Mouse (Mus musculus) hindbrain, embryonic 16.5 days (tissue): ENCODE measurements around the gene Ypel5. TPM values are rescaled to one million over a fixed set of nuclear protein-coding genes. Genes with fewer than 3 reads are reported as not detected.
A peak's percentile ranks its signal among the peaks of the same experiment; 100 is the strongest.

Experiments used
- ATAC-seq: fragments of 200-750 bp; cut with Nextera tagmentation; 2 replicates; pipeline ENCODE4 v1.8.0; 2017; ENCODE audit warnings: moderate TSS enrichment, moderate library complexity
- H3K27ac ChIP-seq: fragments of 300-500 bp; sonication (generic); 2 replicates; pipeline ENCODE4 v1.5.1; 2014; ENCODE audit warnings: low read depth, mild to moderate bottlenecking, control low read depth, low read length, moderate library complexity
- H3K27me3 ChIP-seq: fragments of 300-500 bp; sonication (generic); replicated peaks from 2 replicates; pipeline ENCODE4 v1.6.1; 2014; ENCODE audit warnings: low read length; ENCODE audit not compliant: control insufficient read depth, insufficient read depth
- H3K36me3 ChIP-seq: fragments of 300-500 bp; sonication (generic); 2 replicates; pipeline ENCODE4 v1.6.1; 2014; ENCODE audit warnings: mild to moderate bottlenecking, low read length, moderate library complexity, mixed read lengths; ENCODE audit not compliant: control insufficient read depth, insufficient read depth
- H3K4me1 ChIP-seq: fragments of 300-500 bp; sonication (generic); 2 replicates; pipeline ENCODE4 v1.6.1; 2014; ENCODE audit warnings: low read depth, low read length; ENCODE audit not compliant: control insufficient read depth, insufficient read depth
- H3K4me2 ChIP-seq: fragments of 300-500 bp; sonication (generic); 2 replicates; pipeline ENCODE4 v1.6.1; 2014; ENCODE audit warnings: mild to moderate bottlenecking, low read length, control low read depth, moderate library complexity
- H3K4me3 ChIP-seq: fragments of 300-500 bp; sonication (generic); 2 replicates; pipeline ENCODE4 v1.5.1; 2014; ENCODE audit warnings: mild to moderate bottlenecking, low read length, control low read depth, moderate library complexity
- H3K9ac ChIP-seq: fragments of 300-500 bp; sonication (generic); 2 replicates; pipeline ENCODE4 v1.6.1; 2014; ENCODE audit warnings: low read depth, mild to moderate bottlenecking, control low read depth, low read length, moderate library complexity
- H3K9me3 ChIP-seq: fragments of 300-500 bp; sonication (generic); 2 replicates; pipeline ENCODE4 v1.6.1; 2014; ENCODE audit warnings: mild to moderate bottlenecking, low read length, moderate library complexity; ENCODE audit not compliant: control insufficient read depth
- WGBS: fragments of 180-500 bp; shearing (Covaris S2); extraction: QIAGEN DNeasy Blood & Tissue Kit; methylation state at CpG from one replicate; pipeline ENCODE4 v1.1.7; 2014; 5-methylcytosine and 5-hydroxymethylcytosine counted together
- polyA plus RNA-seq: library from polyadenylated mRNA; unstranded; fragments of >200 nt; fragmentation: Nextera tagmentation; extraction: Ambion mirVana; gene quantifications from 2 replicates; pipeline ENCODE4 v1.2.1, GENCODE M21; 2015

Ypel5 gene
- polyA plus RNA-seq, 1 experiment from 2014 or later, result 108 TPM

DNA sequence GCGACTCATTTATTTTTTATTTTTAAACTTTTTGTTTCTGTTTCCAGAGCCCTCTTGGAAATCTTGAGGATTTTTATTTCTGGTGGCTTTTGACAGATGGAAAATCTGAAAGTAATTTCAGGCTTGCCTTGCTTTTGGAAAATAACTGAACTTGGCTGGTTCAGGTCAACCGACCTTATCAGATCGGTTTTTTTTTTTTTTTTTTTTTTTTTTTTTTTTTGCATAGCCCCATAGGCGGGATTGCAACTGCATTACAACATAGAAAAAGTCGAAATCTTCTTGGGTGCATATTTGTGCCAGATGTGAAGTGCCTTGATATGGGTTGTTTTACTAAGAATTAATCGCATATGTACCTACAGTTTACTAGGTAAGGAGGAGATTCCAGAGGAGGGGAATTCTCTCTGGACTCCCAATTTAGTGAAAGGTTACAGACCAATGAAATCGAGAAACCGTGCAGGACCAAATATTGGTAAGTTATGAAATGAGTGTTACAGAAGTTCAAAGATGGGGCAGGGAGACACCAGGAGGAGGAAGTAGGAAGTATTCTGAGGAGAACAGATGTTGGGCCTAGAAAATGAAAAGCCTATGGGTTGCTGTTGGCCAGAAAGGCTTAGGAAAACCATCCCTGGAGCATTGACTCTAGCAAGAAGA, 1.7 kb downstream of the Ypel5 start:
- Histone ChIP-seq H3K4me1 (peaks cover 11% of the 10 kb centered on the region), H3K4me2 (peak overlapping the region; percentile 65), H3K27me3 (no peaks in the 10 kb centered on the region), H3K9ac (peak overlapping the region; percentile 97), H3K4me3 (peak overlapping the region; percentile 93), H3K9me3 (no peaks in the 10 kb centered on the region), H3K27ac (peak overlapping the region; percentile 99), H3K36me3 (no peaks in the 10 kb centered on the region)
- 24% methylated on average over 8 of the region's 8 CpGs for WGBS
- ATAC-seq, result no peak

DNA sequence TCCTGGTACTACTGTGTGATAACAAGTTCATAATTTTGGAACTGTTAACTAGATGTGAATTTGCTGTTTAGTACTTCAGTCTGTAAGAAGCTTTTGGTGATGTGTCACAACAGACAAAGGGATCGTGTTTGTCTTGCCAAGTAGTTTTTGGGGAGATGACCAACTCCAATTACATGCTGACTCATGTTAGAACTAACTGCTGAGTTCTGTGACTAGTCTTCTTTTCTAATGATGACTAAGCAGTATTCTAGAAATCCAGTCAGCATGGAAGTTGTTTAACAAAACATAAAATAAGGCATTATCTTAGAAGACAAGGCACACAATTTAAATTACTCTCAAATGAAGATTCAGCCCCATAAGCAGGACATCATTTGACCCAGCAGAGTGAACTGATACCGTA, 2.7 kb downstream of the Ypel5 start:
- H3K4me1 ChIP-seq, result peaks cover 11% of the 10 kb centered on the region
- no peaks in the 10 kb centered on the region for H3K27me3 ChIP-seq
- H3K36me3 ChIP-seq, result no peaks in the 10 kb centered on the region
- 91% methylated on average over 2 of the region's 2 CpGs for WGBS
- H3K9me3 ChIP-seq, result no peaks in the 10 kb centered on the region
- H3K4me2 ChIP-seq, result no peak overlapping the region
- no peak for ATAC-seq
- no peak overlapping the region for H3K9ac ChIP-seq
- H3K4me3 ChIP-seq, result no peak overlapping the region
- no peak overlapping the region for H3K27ac ChIP-seq

DNA sequence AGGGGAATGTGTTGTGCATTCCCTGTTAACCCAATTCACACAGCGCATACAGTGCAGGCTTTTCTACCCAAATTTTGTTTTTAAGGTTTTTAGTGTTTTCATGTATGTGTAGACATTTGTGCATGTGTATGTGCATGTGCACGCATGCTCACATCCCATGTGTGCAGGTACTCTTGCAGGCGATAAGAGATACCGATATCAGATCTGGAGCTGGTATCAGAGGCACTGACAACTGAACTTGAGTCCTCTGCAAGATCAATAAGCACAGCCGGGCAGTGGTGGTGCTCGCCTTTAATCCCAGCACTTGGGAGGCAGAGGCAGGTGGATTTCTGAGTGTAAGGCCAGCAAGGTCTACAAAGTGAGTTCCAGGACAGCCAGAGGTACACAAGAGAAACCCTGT, 8.1 kb downstream of the Ypel5 start:
- WGBS, result 97% methylated on average over 6 of the region's 6 CpGs
- no peak for ATAC-seq
- H3K4me1 ChIP-seq, result no peaks in the 10 kb centered on the region

DNA sequence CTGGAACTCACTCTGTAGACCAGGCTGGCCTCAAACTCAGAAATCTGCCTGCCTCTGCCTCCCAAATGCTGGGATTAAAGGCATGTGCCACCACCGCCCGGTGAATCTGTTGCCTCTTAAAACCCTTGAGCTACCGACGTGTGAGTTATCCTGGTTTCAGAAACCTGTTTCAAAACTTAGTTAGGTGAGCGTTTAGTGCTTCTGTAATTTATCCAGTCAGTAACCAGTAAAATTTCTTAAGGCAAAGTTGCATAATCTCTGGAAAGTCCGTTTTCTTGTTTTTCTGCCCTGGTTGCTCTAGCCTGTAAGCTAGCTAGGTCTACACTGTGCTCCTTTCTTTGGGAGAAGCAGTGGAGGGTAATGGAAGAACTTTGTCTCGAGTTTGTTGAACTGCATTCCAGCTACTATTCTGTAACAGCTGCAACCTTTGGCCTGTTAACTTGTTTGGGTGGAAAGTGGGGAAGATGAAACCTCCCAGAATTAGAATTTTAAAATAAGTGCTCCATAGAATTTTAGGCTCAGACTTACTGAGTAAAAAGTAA, 8.8 kb downstream of the Ypel5 start:
- Histone ChIP-seq H3K27me3 (no peaks in the 10 kb centered on the region), H3K9me3 (no peaks in the 10 kb centered on the region), H3K4me2 (no peak overlapping the region), H3K9ac (no peak overlapping the region), H3K4me3 (no peak overlapping the region), H3K27ac (no peak overlapping the region), H3K36me3 (peaks cover 9% of the 10 kb centered on the region; the same call in 1 of the 2 replicates), H3K4me1 (no peaks in the 10 kb centered on the region)
- ATAC-seq, result no peak
- 90% methylated on average over 7 of the region's 7 CpGs for WGBS

More for the DNA sequence above, 8.1 kb downstream of the Ypel5 start:
- Histone ChIP-seq H3K4me2 (no peak overlapping the region), H3K4me3 (no peak overlapping the region), H3K36me3 (peaks cover 9% of the 10 kb centered on the region; the same call in 1 of the 2 replicates), H3K27me3 (no peaks in the 10 kb centered on the region), H3K27ac (no peak overlapping the region), H3K9ac (no peak overlapping the region), H3K9me3 (no peaks in the 10 kb centered on the region)

DNA sequence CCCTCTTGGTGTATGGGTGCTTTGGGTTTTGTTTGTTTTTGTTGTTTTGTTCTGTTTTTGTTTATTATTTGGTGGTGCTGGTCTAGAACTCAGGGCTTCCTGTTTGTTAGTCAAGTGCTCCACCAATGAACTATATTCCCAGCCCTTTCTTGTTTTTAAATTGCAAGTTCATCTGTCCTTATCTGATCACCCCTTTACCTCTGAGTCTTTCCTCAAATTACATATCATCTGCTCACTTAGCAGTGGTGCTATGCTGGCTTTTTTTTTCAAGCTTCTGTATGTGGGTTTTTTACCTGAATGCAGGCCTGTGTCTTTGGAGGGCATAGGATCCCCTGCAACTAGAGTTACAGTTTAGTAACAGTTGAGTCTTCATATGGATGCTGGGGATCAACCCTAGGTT, 9.3 kb downstream of the Ypel5 start:
- H3K4me3 ChIP-seq, result no peak overlapping the region

DNA sequence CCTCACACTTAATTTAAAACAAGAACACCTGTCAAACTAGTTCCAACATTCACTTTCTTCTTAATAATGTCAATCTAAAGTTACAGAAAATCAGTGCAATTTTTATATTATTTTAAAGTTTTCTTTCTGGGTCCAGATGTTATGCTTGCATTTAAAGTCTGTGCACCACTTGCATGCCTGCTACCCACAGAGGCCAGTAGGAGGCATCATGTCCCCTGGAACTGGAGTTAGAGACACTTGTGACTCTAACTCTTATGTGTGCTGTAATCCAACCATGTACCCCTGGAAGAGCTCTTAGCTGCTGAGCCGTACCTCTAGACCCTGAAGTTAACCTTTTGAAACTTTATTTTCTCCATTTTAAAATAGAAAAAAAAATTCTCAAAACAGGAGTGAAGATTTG, 19.0 kb downstream of the Ypel5 start:
- no peaks in the 10 kb centered on the region for H3K27me3 ChIP-seq
- H3K4me2 ChIP-seq, result no peak overlapping the region
- no peaks in the 10 kb centered on the region for H3K9me3 ChIP-seq
- no peak overlapping the region for H3K9ac ChIP-seq
- H3K4me3 ChIP-seq, result no peak overlapping the region
- H3K36me3 ChIP-seq, result no peaks in the 10 kb centered on the region
- H3K4me1 ChIP-seq, result peaks cover 3% of the 10 kb centered on the region; the same call in 1 of the 2 replicates
- ATAC-seq, result no peak
- H3K27ac ChIP-seq, result no peak overlapping the region
- WGBS, result 86% methylated on average over 1 of the region's 1 CpGs

More for the DNA sequence above, 9.3 kb downstream of the Ypel5 start:
- peaks cover 9% of the 10 kb centered on the region; the same call in 1 of the 2 replicates for H3K36me3 ChIP-seq
- no peak overlapping the region for H3K4me2 ChIP-seq
- no peaks in the 10 kb centered on the region for H3K4me1 ChIP-seq
- H3K27me3 ChIP-seq, result no peaks in the 10 kb centered on the region
- H3K9me3 ChIP-seq, result no peaks in the 10 kb centered on the region
- H3K27ac ChIP-seq, result no peak overlapping the region
- ATAC-seq, result no peak
- no peak overlapping the region for H3K9ac ChIP-seq

DNA sequence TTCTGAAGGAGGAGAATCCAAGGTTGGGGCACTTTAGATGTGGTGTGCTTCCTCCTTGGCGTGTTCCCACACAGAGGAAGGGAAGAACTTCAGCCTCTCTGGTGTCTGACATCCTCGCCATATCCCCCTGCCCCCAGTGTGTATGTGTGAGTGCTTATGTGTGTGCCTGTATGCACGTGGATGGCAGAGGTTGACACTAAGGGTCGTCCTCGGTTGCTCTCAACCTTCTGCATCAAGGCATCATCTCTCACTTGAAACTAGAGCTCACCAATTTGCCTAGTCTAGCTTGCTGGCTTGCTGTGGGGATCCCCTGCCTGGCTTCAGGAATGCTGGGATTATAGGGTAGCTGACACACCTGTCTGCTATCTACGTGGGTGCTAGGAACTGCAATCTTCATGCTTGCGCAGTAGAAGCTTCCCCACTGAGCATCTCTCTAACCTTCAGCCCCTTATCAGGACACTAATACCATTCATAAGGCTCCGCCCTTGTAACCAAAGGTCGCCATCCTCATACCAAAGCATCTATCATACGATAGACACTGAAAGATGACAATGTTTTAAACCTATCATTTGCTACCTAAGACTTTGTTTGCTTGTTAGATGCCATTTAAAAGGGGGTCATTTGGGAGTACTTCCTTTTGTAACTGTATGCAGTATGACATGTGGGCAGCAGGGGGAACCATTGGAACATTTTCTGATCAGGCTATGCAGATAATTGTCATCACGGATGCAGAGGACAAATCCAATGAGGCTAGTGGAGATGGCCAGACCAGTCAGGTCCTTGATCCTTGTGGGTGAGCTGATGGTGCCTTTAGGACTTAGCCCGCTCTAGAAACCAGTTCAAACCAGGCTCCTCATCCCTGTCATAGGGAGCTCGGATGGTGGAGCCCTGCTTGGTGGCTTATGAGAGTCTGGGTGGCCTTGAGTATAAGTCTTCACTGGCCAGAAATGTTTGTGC, 21.7 kb downstream of the Ypel5 start:
- Histone ChIP-seq H3K9me3 (no peaks in the 10 kb centered on the region), H3K4me2 (no peak overlapping the region), H3K4me3 (no peak overlapping the region), H3K27me3 (no peaks in the 10 kb centered on the region), H3K4me1 (peaks cover 3% of the 10 kb centered on the region; the same call in 1 of the 2 replicates), H3K9ac (no peak overlapping the region; the same call in 1 of the 2 replicates), H3K27ac (no peak overlapping the region), H3K36me3 (no peaks in the 10 kb centered on the region)
- ATAC-seq, result peak; percentile 85
- WGBS, result 66% methylated on average over 13 of the region's 13 CpGs

DNA sequence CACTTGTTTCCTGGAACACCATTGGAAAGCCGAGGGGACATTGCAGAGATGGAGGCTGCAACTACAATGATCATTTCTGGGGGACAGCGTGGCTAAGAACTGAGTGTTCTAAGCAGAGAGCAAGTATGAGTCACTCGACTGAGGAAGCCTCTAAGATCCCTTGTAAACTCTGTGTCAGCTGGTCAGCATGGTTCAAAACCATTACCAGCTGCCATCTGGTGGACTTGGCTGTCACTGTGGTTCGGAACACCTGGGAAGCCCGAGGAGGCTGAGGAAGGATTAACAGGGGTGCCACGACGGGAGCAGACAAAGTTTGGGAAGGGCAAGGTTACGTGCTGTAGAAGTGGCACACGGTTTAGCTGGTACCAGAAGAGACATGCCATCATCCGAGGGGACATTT, 27.0 kb downstream of the Ypel5 start:
- Histone ChIP-seq H3K36me3 (no peaks in the 10 kb centered on the region), H3K4me1 (peaks cover 2% of the 10 kb centered on the region; the same call in 1 of the 2 replicates), H3K9me3 (no peaks in the 10 kb centered on the region), H3K4me3 (no peak overlapping the region), H3K27me3 (no peaks in the 10 kb centered on the region), H3K4me2 (no peak overlapping the region), H3K9ac (no peak overlapping the region), H3K27ac (no peak overlapping the region)
- ATAC-seq, result no peak
- WGBS, result 74% methylated on average over 10 of the region's 10 CpGs
